In genomic region chr11:117101351-117101921, GRCm38 (mm10) we compare ENCODE assay signal across 9 mouse cellular contexts. TPM values are rescaled to one million over a fixed set of nuclear protein-coding genes. Genes with fewer than 3 reads are reported as not detected.
DNase-seq lines count a peak whose midpoint lies in the region; ATAC-seq lines count a peak whose summit lies in the region.
"Had no signal": no experiment of that assay in that cellular context is flagged by ENCODE, and none has a peak within 500 bp of the region (broad histone marks: within the 10 kb centered on the region; RNA-seq: fewer than 3 reads in every experiment).

No protein-coding gene starts in this region.

- H3K4me1 ChIP-seq in embryonic facial prominence, embryonic 15.5 days = peaks cover 47% of the 10 kb centered on the region
- H3K4me1 ChIP-seq in megakaryocyte, embryonic 14.5 days = peaks cover 78% of the 10 kb centered on the region

- no peaks in the 10 kb centered on the region for H3K36me3 ChIP-seq in embryonic facial prominence, embryonic 15.5 days
- peaks cover 4% of the 10 kb centered on the region for H3K36me3 ChIP-seq in megakaryocyte, embryonic 14.5 days (replicated peaks; ENCODE audit: low read length)
- H3K36me3 ChIP-seq: liver, embryonic 13.5 days had no signal

- H3K9ac ChIP-seq in embryonic facial prominence, embryonic 15.5 days = no peak overlapping the region
- H3K9ac ChIP-seq: liver, embryonic 13.5 days had no signal

- H3K27ac ChIP-seq in embryonic facial prominence, embryonic 15.5 days (replicated peaks) = peak overlapping the region; percentile 63
- H3K27ac ChIP-seq: liver, embryonic 13.5 days had no signal

- peak; percentile 31; the same call in 1 of the 2 replicates for ATAC-seq in frontal cortex, adult (ENCODE audit: low TSS enrichment)
- ATAC-seq in embryonic facial prominence, embryonic 15.5 days (ENCODE audit: insufficient number of reproducible peaks, low FRiP score, low TSS enrichment, low read depth) = 0 out of 2 replicates have a peak, but pooled peaks have one; percentile 26
- ATAC-seq in erythroid progenitor cell, adult 5-6 weeks (replicated peaks; ENCODE audit: low FRiP score, poor library complexity, severe bottlenecking) = no peak
- no peak for ATAC-seq in cerebellum, adult (ENCODE audit: insufficient number of reproducible peaks, low FRiP score, low TSS enrichment)

- no peaks in the 10 kb centered on the region for H3K9me3 ChIP-seq in embryonic facial prominence, embryonic 15.5 days (replicated peaks)
- peaks cover 5% of the 10 kb centered on the region; the same call in 1 of the 2 replicates for H3K9me3 ChIP-seq in megakaryocyte, embryonic 14.5 days
- H3K9me3 ChIP-seq: liver, embryonic 13.5 days had no signal

- no peak overlapping the region for H3K4me3 ChIP-seq in embryonic facial prominence, embryonic 15.5 days (replicated peaks)
- H3K4me3 ChIP-seq in megakaryocyte, embryonic 14.5 days (replicated peaks) = peak overlapping the region; percentile 4
- H3K4me3 ChIP-seq: liver, embryonic 13.5 days had no signal

- no peak overlapping the region for H3K4me2 ChIP-seq in embryonic facial prominence, embryonic 15.5 days (replicated peaks)
- H3K4me2 ChIP-seq: liver, embryonic 13.5 days had no signal

- no peaks in the 10 kb centered on the region for H3K27me3 ChIP-seq in embryonic facial prominence, embryonic 15.5 days
- peaks cover 8% of the 10 kb centered on the region for H3K27me3 ChIP-seq in megakaryocyte, embryonic 14.5 days (replicated peaks)
- H3K27me3 ChIP-seq: liver, embryonic 13.5 days had no signal

- no peak for DNase-seq in frontal cortex, postnatal 36 days (ENCODE audit: low spot score in 2 of 2)
- DNase-seq in kidney, adult 8-10 months = peak; percentile 54 to 63
- no peak for DNase-seq in layer of hippocampus, adult 9-10 months (ENCODE audit: low spot score)
- DNase-seq: liver, embryonic 13.5 days had no signal

- WGBS in embryonic facial prominence, embryonic 15.5 days = 52% methylated on average over 8 of the region's 8 CpGs

RNA-seq across cellular contexts. Expression of gene Sec14l1, which starts 13.5 kb away (rescaled TPM):
- polyA plus RNA-seq in embryonic facial prominence, embryonic 15.5 days (2015; fragmentation: Nextera tagmentation; extraction: Ambion mirVana) = 61.4 and 69.3 TPM in 2 replicates
- polyA plus RNA-seq in megakaryocyte, embryonic 14.5 days (2012; ENCODE audit: insufficient read depth, low replicate concordance) = 46.1 and 70.6 TPM in 2 replicates
- 27.4 and 32.3 TPM in 2 replicates for total RNA-seq in erythroid progenitor cell, adult 5-6 weeks (2015; ENCODE audit: low replicate concordance)
- 41.3 and 44.3 TPM in 2 replicates for total RNA-seq in erythroid progenitor cell, adult 5-6 weeks (2017; ENCODE audit: low replicate concordance)

Comparison
In these comparisons a context has a peak if more than half of its experiments do, and no peak if none do; other contexts are left out.
1. ATAC-seq: peak in frontal cortex, adult (single experiment) and embryonic facial prominence, embryonic 15.5 days (single experiment); none in erythroid progenitor cell, adult 5-6 weeks (single experiment) and cerebellum, adult (single experiment).
2. DNase-seq: peak in kidney, adult 8-10 months (2 of 2); none in frontal cortex, postnatal 36 days (0 of 2) and layer of hippocampus, adult 9-10 months (single experiment).